Mouse (Mus musculus) intestine, embryonic 14.5 days (tissue): ENCODE data around the gene Dph5. TPM values are rescaled to one million over a fixed set of nuclear protein-coding genes. Genes with fewer than 3 reads are reported as not detected.
"Not testable (repeated sequence)": the region's sequence is repeated elsewhere in the genome, so short reads cannot be mapped to it uniquely, and the experiment has no call there.

Experiments used
- ATAC-seq: fragments of 200-750 bp; cut with Nextera tagmentation; replicated peaks from 2 replicates; pipeline ENCODE4 v1.8.0; 2017; ENCODE audit warnings: low read depth, moderate number of reproducible peaks, moderate TSS enrichment, moderate library complexity; ENCODE audit not compliant: low FRiP score, low TSS enrichment
- DNase-seq: peaks from one replicate; pipeline ENCODE4 v3.0.0-alpha.2; 2018; ENCODE audit warnings: low spot score
- H3K27ac ChIP-seq: fragments of 300-500 bp; sonication (generic); 2 replicates; pipeline ENCODE4 v1.5.1; 2014; ENCODE audit warnings: low read depth, mild to moderate bottlenecking, control low read depth
- H3K27me3 ChIP-seq: fragments of 300-500 bp; sonication (generic); replicated peaks from 2 replicates; pipeline ENCODE4 v1.6.1; 2014; ENCODE audit warnings: low read length, control low read depth; ENCODE audit not compliant: control insufficient read depth, insufficient read depth
- H3K36me3 ChIP-seq: fragments of 300-500 bp; sonication (generic); 2 replicates; pipeline ENCODE4 v1.6.1; 2014; ENCODE audit warnings: low read length, control low read depth; ENCODE audit not compliant: control insufficient read depth, insufficient read depth
- H3K4me1 ChIP-seq: fragments of 300-500 bp; sonication (generic); replicated peaks from 2 replicates; pipeline ENCODE4 v1.6.1; 2014; ENCODE audit warnings: low read length, control low read depth, mixed read lengths; ENCODE audit not compliant: control insufficient read depth, insufficient read depth
- H3K4me2 ChIP-seq: fragments of 300-500 bp; sonication (generic); 2 replicates; pipeline ENCODE4 v1.6.1; 2014; ENCODE audit warnings: low read length
- H3K4me3 ChIP-seq: fragments of 300-500 bp; sonication (generic); 2 replicates; pipeline ENCODE4 v1.5.1; 2014; ENCODE audit warnings: low read depth, low read length, control low read depth, mixed read lengths
- H3K9ac ChIP-seq: fragments of 300-500 bp; sonication (generic); 2 replicates; pipeline ENCODE4 v1.6.1; 2014; ENCODE audit warnings: mild to moderate bottlenecking, low read length
- H3K9me3 ChIP-seq: fragments of 300-500 bp; sonication (generic); 2 replicates; pipeline ENCODE4 v1.6.1; 2016; ENCODE audit warnings: low read length, control low read depth; ENCODE audit not compliant: control insufficient read depth
- WGBS: fragments of 180-500 bp; shearing (Covaris S2); extraction: QIAGEN DNeasy Blood & Tissue Kit; methylation state at CpG from one replicate; pipeline ENCODE4 v1.1.7; 2014; 5-methylcytosine and 5-hydroxymethylcytosine counted together
- polyA plus RNA-seq: library from polyadenylated mRNA; unstranded; fragments of >200 nt; fragmentation: Nextera tagmentation; extraction: Ambion mirVana; gene quantifications from 2 replicates; pipeline ENCODE4 v1.2.1, GENCODE M21; 2014

Gene Dph5
- polyA plus RNA-seq, 1 experiment from 2014 or later: 34.3 TPM

GRCm38 (mm10) chr3:115905067-115905466 lies 17.4 kb downstream of the Dph5 start:
- Histone ChIP-seq H3K4me2 (no peak overlapping the region), H3K9me3 (0 out of 2 replicates have a peak, but pooled peaks cover 2% of the 10 kb centered on the region), H3K27ac (no peak overlapping the region), H3K9ac (no peak overlapping the region), H3K27me3 (no peaks in the 10 kb centered on the region), H3K4me1 (no peaks in the 10 kb centered on the region), H3K36me3 (peaks cover 18% of the 10 kb centered on the region), H3K4me3 (no peak overlapping the region)
- 91% methylated on average over 3 of the region's 3 CpGs for WGBS
- ATAC-seq: no peak
- no peak for DNase-seq

- no peak overlapping the region for H3K9ac ChIP-seq
- H3K9me3 ChIP-seq: 0 out of 2 replicates have a peak, but pooled peaks cover 2% of the 10 kb centered on the region
- no peak overlapping the region for H3K27ac ChIP-seq
- H3K4me3 ChIP-seq: no peak overlapping the region
- ATAC-seq: no peak
- H3K27me3 ChIP-seq: no peaks in the 10 kb centered on the region
- H3K36me3 ChIP-seq: peaks cover 18% of the 10 kb centered on the region
- no peaks in the 10 kb centered on the region for H3K4me1 ChIP-seq
- 93% methylated on average over 4 of the region's 4 CpGs for WGBS
- H3K4me2 ChIP-seq: no peak overlapping the region
- DNase-seq: no peak
These were observed 17.9 kb downstream of the Dph5 start for GRCm38 (mm10) chr3:115905567-115905966.

- H3K27me3 ChIP-seq, ATAC-seq, DNase-seq, H3K4me1 ChIP-seq, H3K4me3 ChIP-seq, H3K36me3 ChIP-seq, H3K27ac ChIP-seq, H3K4me2 ChIP-seq, H3K9ac ChIP-seq, H3K9me3 ChIP-seq: not testable (repeated sequence)
- WGBS: 96% methylated on average over 9 of the region's 11 CpGs
These were observed 19.8 kb downstream of the Dph5 start for GRCm38 (mm10) chr3:115907406-115907805.

DNA sequence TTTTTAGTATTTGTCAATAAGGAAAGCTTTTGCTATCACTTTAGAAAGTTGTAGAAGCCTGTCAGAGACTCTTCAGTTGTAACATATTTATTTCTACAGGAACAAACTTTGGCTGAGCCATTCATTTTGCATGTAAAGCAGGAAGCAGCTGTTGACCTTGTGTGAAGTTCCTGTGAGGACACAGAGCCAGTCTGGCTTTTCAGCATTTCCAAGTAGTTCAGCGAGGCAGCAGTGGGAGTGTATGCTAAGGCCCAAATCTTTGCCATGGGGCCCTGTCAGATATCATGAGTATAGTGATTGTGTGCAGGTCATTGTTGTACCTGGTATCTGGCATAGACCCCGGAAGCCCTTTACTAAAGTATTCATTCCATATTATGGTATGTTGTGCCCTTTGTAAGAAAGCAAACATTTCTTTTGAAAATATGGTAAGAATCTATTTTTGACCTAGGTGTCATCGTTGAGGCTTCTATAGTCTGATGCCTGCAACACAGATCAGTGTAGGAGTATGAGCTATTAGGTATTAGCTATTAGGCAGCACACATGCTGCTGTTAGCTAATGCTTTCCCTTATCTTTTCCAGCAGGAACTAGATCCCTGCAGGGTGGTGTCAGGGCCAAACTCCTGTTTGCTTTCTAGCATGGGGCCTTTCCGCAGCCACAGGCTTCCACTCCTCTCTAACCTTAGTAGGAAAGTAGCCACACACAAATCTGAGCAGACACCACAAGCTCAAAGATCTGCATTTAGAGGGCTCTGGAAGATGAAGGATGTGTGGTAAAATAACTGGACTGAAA lies 37.0 kb downstream of the Dph5 start:
- H3K36me3 ChIP-seq: peaks cover 28% of the 10 kb centered on the region
- ATAC-seq (no peak; the same call in 1 of the 2 replicates), DNase-seq (no peak)
- no peaks in the 10 kb centered on the region for H3K27me3 ChIP-seq
- no peak overlapping the region for H3K4me2 ChIP-seq
- H3K27ac ChIP-seq: no peak overlapping the region
- H3K4me1 ChIP-seq: no peaks in the 10 kb centered on the region
- no peaks in the 10 kb centered on the region for H3K9me3 ChIP-seq
- no peak overlapping the region for H3K9ac ChIP-seq
- no peak overlapping the region for H3K4me3 ChIP-seq
- 82% methylated on average over 4 of the region's 4 CpGs for WGBS

- no peak for DNase-seq
- WGBS: 89% methylated on average over 8 of the region's 8 CpGs
- H3K27me3 ChIP-seq: no peaks in the 10 kb centered on the region
- no peak overlapping the region for H3K4me3 ChIP-seq
- H3K27ac ChIP-seq: no peak overlapping the region
- no peak overlapping the region for H3K4me2 ChIP-seq
- no peaks in the 10 kb centered on the region for H3K4me1 ChIP-seq
- ATAC-seq: no peak
- no peaks in the 10 kb centered on the region for H3K9me3 ChIP-seq
- peaks cover 28% of the 10 kb centered on the region for H3K36me3 ChIP-seq
- H3K9ac ChIP-seq: no peak overlapping the region
These were observed 38.9 kb downstream of the Dph5 start for GRCm38 (mm10) chr3:115926531-115926930.

- no peak for DNase-seq
- WGBS: 89% methylated on average over 6 of the region's 6 CpGs
- H3K27me3 ChIP-seq: no peaks in the 10 kb centered on the region
These were observed 44.1 kb downstream of the Dph5 start for GRCm38 (mm10) chr3:115931701-115932100.

GRCm38 (mm10) chr3:115933293-115934186 lies 45.9 kb downstream of the Dph5 start:
- ATAC-seq (no peak), DNase-seq (no peak)
- Histone ChIP-seq H3K4me1 (no peaks in the 10 kb centered on the region), H3K27me3 (no peaks in the 10 kb centered on the region), H3K9me3 (no peaks in the 10 kb centered on the region), H3K9ac (no peak overlapping the region), H3K4me3 (no peak overlapping the region), H3K27ac (no peak overlapping the region), H3K36me3 (peaks cover 9% of the 10 kb centered on the region), H3K4me2 (no peak overlapping the region)
- WGBS: 78% methylated on average over 18 of the region's 18 CpGs

More at GRCm38 (mm10) chr3:115931701-115932100, 44.1 kb downstream of the Dph5 start:
- Histone ChIP-seq H3K9me3 (no peaks in the 10 kb centered on the region), H3K9ac (no peak overlapping the region), H3K4me1 (no peaks in the 10 kb centered on the region), H3K4me2 (no peak overlapping the region), H3K4me3 (no peak overlapping the region), H3K27ac (no peak overlapping the region), H3K36me3 (peaks cover 20% of the 10 kb centered on the region)
- no peak for ATAC-seq

- Histone ChIP-seq H3K4me1 (no peaks in the 10 kb centered on the region), H3K27ac (no peak overlapping the region), H3K4me2 (no peak overlapping the region), H3K9me3 (no peaks in the 10 kb centered on the region), H3K27me3 (no peaks in the 10 kb centered on the region), H3K4me3 (no peak overlapping the region), H3K36me3 (peaks cover 18% of the 10 kb centered on the region), H3K9ac (no peak overlapping the region)
- 0 out of 2 replicates have a peak, but pooled peaks have one; percentile 23 for ATAC-seq
- 72% methylated on average over 4 of the region's 4 CpGs for WGBS
- no peak for DNase-seq
These were observed 49.3 kb downstream of the Dph5 start for GRCm38 (mm10) chr3:115936734-115937599.
